In genomic region chrX:53087202-53087601, GRCm38 (mm10) we compare ENCODE assay signal across 22 mouse cellular contexts.
DNase-seq lines count a peak whose midpoint lies in the region; ATAC-seq and TF ChIP-seq lines count a peak whose summit lies in the region.
"Had no signal": no experiment of that assay in that cellular context is flagged by ENCODE, and none has a peak within 500 bp of the region (broad histone marks: within the 10 kb centered on the region; RNA-seq: fewer than 3 reads in every experiment).

No protein-coding gene starts in this region.

- TF ChIP-seq CTCF in kidney, postnatal 0 days (IDR thresholded peaks at IDR 0.05; ENCODE audit: low read depth): no peak
- TF ChIP-seq CTCF in liver, postnatal 0 days (IDR thresholded peaks at IDR 0.05; ENCODE audit: low read depth): no peak
- no peak for TF ChIP-seq CTCF in liver, embryonic 14.5 days (IDR thresholded peaks at IDR 0.05; ENCODE audit: low read depth)

- TF ChIP-seq EP300 in liver, postnatal 0 days (IDR thresholded peaks at IDR 0.05; ENCODE audit: low read depth): no peak
- no peak for TF ChIP-seq EP300 in liver, embryonic 14.5 days (IDR thresholded peaks at IDR 0.05; ENCODE audit: low read depth)

- H3K4me1 ChIP-seq in kidney, postnatal 0 days (replicated peaks; ENCODE audit: insufficient read depth, low read length): no peaks in the 10 kb centered on the region
- H3K4me1 ChIP-seq in liver, embryonic 12.5 days: peaks cover 33% of the 10 kb centered on the region
- peaks cover 3% of the 10 kb centered on the region; the same call in 1 of the 2 replicates for H3K4me1 ChIP-seq in liver, postnatal 0 days (ENCODE audit: insufficient read depth)
- peaks cover 13 to 32% of the 10 kb centered on the region in 2 experiments for H3K4me1 ChIP-seq in liver, embryonic 14.5 days (replicated peaks; ENCODE audit: control insufficient read depth in 2 of 2, insufficient read depth in 2 of 2, low read length in 1 of 2)
- peaks cover 4% of the 10 kb centered on the region for H3K4me1 ChIP-seq in liver, embryonic 11.5 days (replicated peaks; ENCODE audit: control insufficient read depth, insufficient read depth, low read length)
- H3K4me1 ChIP-seq: embryonic facial prominence, embryonic 13.5 days; embryonic facial prominence, embryonic 15.5 days; forebrain, embryonic 10.5 days; forebrain, embryonic 12.5 days had no signal

- no peak overlapping the region for H3K4me3 ChIP-seq in kidney, postnatal 0 days (replicated peaks; ENCODE audit: low read depth, low read length)
- no peak overlapping the region for H3K4me3 ChIP-seq in liver, embryonic 12.5 days
- no peak overlapping the region for H3K4me3 ChIP-seq in liver, postnatal 0 days (ENCODE audit: low read depth, low read length)
- H3K4me3 ChIP-seq in liver, embryonic 14.5 days (ENCODE audit: insufficient read depth in 1 of 2, low read depth in 2 of 2, low read length in 2 of 2): no peak overlapping the region
- H3K4me3 ChIP-seq in liver, embryonic 11.5 days (ENCODE audit: low read depth, low read length): no peak overlapping the region
- H3K4me3 ChIP-seq: embryonic facial prominence, embryonic 13.5 days; embryonic facial prominence, embryonic 15.5 days; erythroblast, embryonic 14.5 days; forebrain, embryonic 10.5 days; forebrain, embryonic 12.5 days had no signal

- H3K27ac ChIP-seq in kidney, postnatal 0 days: no peak overlapping the region
- peak overlapping the region; percentile 86 for H3K27ac ChIP-seq in liver, embryonic 12.5 days
- H3K27ac ChIP-seq in liver, postnatal 0 days (ENCODE audit: low read depth): no peak overlapping the region
- H3K27ac ChIP-seq in liver, embryonic 14.5 days: no peak overlapping the region
- no peak overlapping the region for H3K27ac ChIP-seq in liver, embryonic 11.5 days (ENCODE audit: low read depth, low read length)
- H3K27ac ChIP-seq: embryonic facial prominence, embryonic 13.5 days; forebrain, embryonic 10.5 days; forebrain, embryonic 12.5 days had no signal

- H3K9me3 ChIP-seq in kidney, postnatal 0 days (replicated peaks; ENCODE audit: low read length): no peaks in the 10 kb centered on the region
- H3K9me3 ChIP-seq in liver, embryonic 12.5 days (replicated peaks): no peaks in the 10 kb centered on the region
- no peaks in the 10 kb centered on the region for H3K9me3 ChIP-seq in liver, postnatal 0 days (ENCODE audit: low read length)
- H3K9me3 ChIP-seq in liver, embryonic 14.5 days (ENCODE audit: control insufficient read depth, low read length): no peaks in the 10 kb centered on the region
- H3K9me3 ChIP-seq in liver, embryonic 11.5 days (ENCODE audit: control insufficient read depth, low read length): no peaks in the 10 kb centered on the region
- H3K9me3 ChIP-seq: embryonic facial prominence, embryonic 13.5 days; embryonic facial prominence, embryonic 15.5 days; forebrain, embryonic 10.5 days; forebrain, embryonic 12.5 days had no signal

- H3K9ac ChIP-seq in kidney, postnatal 0 days (ENCODE audit: low read depth, low read length): no peak overlapping the region
- no peak overlapping the region for H3K9ac ChIP-seq in liver, embryonic 12.5 days
- no peak overlapping the region for H3K9ac ChIP-seq in liver, postnatal 0 days (replicated peaks)
- H3K9ac ChIP-seq in liver, embryonic 14.5 days (replicated peaks): no peak overlapping the region
- no peak overlapping the region for H3K9ac ChIP-seq in liver, embryonic 11.5 days (ENCODE audit: low read depth, low read length)
- H3K9ac ChIP-seq: embryonic facial prominence, embryonic 13.5 days; embryonic facial prominence, embryonic 15.5 days; forebrain, embryonic 12.5 days had no signal

- ATAC-seq in kidney, postnatal 0 days (replicated peaks; ENCODE audit: low FRiP score, low read depth): no peak
- peak; percentile 58; the same call in 1 of the 2 replicates for ATAC-seq in liver, embryonic 12.5 days
- ATAC-seq in liver, postnatal 0 days: no peak
- ATAC-seq in liver, embryonic 14.5 days (ENCODE audit: insufficient read depth): 0 out of 2 replicates have a peak, but pooled peaks have one; percentile 35
- ATAC-seq in liver, embryonic 11.5 days (replicated peaks; ENCODE audit: low FRiP score): no peak
- ATAC-seq: forebrain, embryonic 14.5 days had no signal

- 57% methylated on average over 1 of the region's 1 CpGs for WGBS in kidney, postnatal 0 days
- 73% methylated on average over 1 of the region's 1 CpGs for WGBS in liver, embryonic 12.5 days (ENCODE audit: insufficient replicate concordance)
- WGBS in liver, postnatal 0 days (ENCODE audit: insufficient replicate concordance): 82% methylated on average over 1 of the region's 1 CpGs
- 78% methylated on average over 1 of the region's 1 CpGs for WGBS in liver, embryonic 14.5 days (ENCODE audit: insufficient replicate concordance)
- WGBS in liver, embryonic 11.5 days: 60% methylated on average over 1 of the region's 1 CpGs

- H3K36me3 ChIP-seq in kidney, postnatal 0 days (ENCODE audit: insufficient read depth, low read length): no peaks in the 10 kb centered on the region
- no peaks in the 10 kb centered on the region for H3K36me3 ChIP-seq in liver, embryonic 12.5 days
- no peaks in the 10 kb centered on the region for H3K36me3 ChIP-seq in liver, postnatal 0 days (replicated peaks; ENCODE audit: insufficient read depth, low read length)
- no peaks in the 10 kb centered on the region for H3K36me3 ChIP-seq in liver, embryonic 14.5 days (replicated peaks; ENCODE audit: control insufficient read depth, insufficient read depth, low read depth)
- no peaks in the 10 kb centered on the region for H3K36me3 ChIP-seq in liver, embryonic 11.5 days (ENCODE audit: control insufficient read depth, insufficient read depth, low read length)
- H3K36me3 ChIP-seq: embryonic facial prominence, embryonic 13.5 days; embryonic facial prominence, embryonic 15.5 days; forebrain, embryonic 10.5 days; forebrain, embryonic 12.5 days had no signal

- no peaks in the 10 kb centered on the region for H3K27me3 ChIP-seq in kidney, postnatal 0 days (ENCODE audit: insufficient read depth, low read length)
- no peaks in the 10 kb centered on the region; the same call in 1 of the 2 replicates for H3K27me3 ChIP-seq in liver, embryonic 12.5 days (replicated peaks)
- H3K27me3 ChIP-seq in liver, postnatal 0 days (ENCODE audit: insufficient read depth, low read length): no peaks in the 10 kb centered on the region
- no peaks in the 10 kb centered on the region for H3K27me3 ChIP-seq in liver, embryonic 14.5 days (ENCODE audit: control insufficient read depth, insufficient read depth, low read length)
- H3K27me3 ChIP-seq in liver, embryonic 11.5 days (replicated peaks; ENCODE audit: control insufficient read depth, insufficient read depth, low read length): no peaks in the 10 kb centered on the region
- H3K27me3 ChIP-seq: embryonic facial prominence, embryonic 15.5 days; forebrain, embryonic 12.5 days had no signal

- DNase-seq in kidney, postnatal 0 days (ENCODE audit: low spot score): peak; percentile 14
- DNase-seq in kidney, adult 18-20 months: no peak
- DNase-seq in liver, postnatal 0 days: no peak
- DNase-seq in liver, embryonic 14.5 days (ENCODE audit: low read depth in 3 of 3, low spot score in 3 of 3): no peak
- no peak for DNase-seq in liver, embryonic 11.5 days (ENCODE audit: low spot score)
- DNase-seq: adrenal gland, adult 2 months; adrenal gland, postnatal 10 days; adrenal gland, postnatal 25 days; cerebellum, adult 11 months; cerebellum, adult 18-20 months; cerebellum, adult 8-10 months; cerebellum, adult 9-11 months; cerebellum, postnatal 14 days; cerebellum, postnatal 36 days; embryo, embryonic 11 days had no signal

- no peak overlapping the region for H3K4me2 ChIP-seq in kidney, postnatal 0 days (ENCODE audit: low read length)
- H3K4me2 ChIP-seq in liver, embryonic 12.5 days: no peak overlapping the region
- H3K4me2 ChIP-seq in liver, postnatal 0 days (ENCODE audit: low read depth, low read length): no peak overlapping the region
- no peak overlapping the region for H3K4me2 ChIP-seq in liver, embryonic 14.5 days (ENCODE audit: low read depth)
- no peak overlapping the region for H3K4me2 ChIP-seq in liver, embryonic 11.5 days
- H3K4me2 ChIP-seq: embryonic facial prominence, embryonic 13.5 days; embryonic facial prominence, embryonic 15.5 days; forebrain, embryonic 12.5 days had no signal

Comparison
In these comparisons a context has a peak if more than half of its experiments do, and no peak if none do; other contexts are left out.
1. ATAC-seq: peak in liver, embryonic 12.5 days (single experiment) and liver, embryonic 14.5 days (single experiment); none in kidney, postnatal 0 days (single experiment), liver, postnatal 0 days (single experiment) and liver, embryonic 11.5 days (single experiment).